Mouse (Mus musculus): ENCODE results near the gene Cfap99. TPM values are rescaled to one million over a fixed set of nuclear protein-coding genes. Genes with fewer than 3 reads are reported as not detected.

Gene Cfap99
- total RNA-seq, 4 experiments from 2014 or later, result 0.52 to 0.85 (median 0.74) TPM

GRCm38 (mm10) chr5:34276746-34277145 is 11.7 kb upstream of the Cfap99 start:
- no peak for DNase-seq (ENCODE audit: low spot score in 2 of 2)

DNA sequence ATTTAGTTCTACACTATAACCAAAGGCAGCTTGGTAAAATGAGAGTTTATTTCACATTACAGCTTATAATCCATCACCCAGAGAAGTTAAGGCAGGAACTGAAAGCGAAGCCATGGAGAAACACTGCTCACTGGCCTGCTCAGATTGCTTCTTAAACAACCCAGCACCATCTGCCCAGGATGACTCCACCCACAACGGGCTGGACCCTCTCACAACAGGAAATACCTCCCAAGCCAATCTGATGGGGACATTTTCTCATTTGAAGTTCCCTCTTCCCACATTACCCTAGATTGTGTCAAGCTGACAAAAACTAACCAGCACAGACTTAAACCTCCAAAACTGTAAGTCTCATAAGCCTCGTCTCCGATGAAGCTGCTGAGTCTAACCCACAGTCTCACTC is 10.3 kb upstream of the Cfap99 start:
- DNase-seq (ENCODE audit: low spot score in 2 of 2), result no peak

- no peak for DNase-seq (ENCODE audit: low spot score in 2 of 2)
These were observed 9.2 kb upstream of the Cfap99 start for GRCm38 (mm10) chr5:34279214-34279613.

DNA sequence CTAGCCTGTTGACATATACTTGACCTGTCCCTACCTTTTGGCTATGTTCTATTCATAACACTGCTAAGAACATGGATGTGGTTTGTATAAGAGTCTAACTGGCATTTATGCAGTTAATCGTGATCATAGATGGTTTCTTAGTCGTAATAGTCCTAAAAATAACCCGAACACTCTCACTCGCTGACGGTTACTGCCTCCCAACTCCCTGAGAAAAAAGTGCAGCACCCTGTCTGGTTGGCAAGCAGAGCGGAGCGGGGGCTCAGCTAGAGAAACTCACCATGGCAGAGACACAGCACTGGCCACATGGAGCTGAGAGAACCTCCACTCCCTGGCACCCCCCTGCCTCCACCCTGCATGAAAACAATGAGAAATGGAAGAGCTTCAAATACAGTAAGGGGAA is 7.4 kb upstream of the Cfap99 start:
- DNase-seq (ENCODE audit: low spot score in 2 of 2), result no peak

DNA sequence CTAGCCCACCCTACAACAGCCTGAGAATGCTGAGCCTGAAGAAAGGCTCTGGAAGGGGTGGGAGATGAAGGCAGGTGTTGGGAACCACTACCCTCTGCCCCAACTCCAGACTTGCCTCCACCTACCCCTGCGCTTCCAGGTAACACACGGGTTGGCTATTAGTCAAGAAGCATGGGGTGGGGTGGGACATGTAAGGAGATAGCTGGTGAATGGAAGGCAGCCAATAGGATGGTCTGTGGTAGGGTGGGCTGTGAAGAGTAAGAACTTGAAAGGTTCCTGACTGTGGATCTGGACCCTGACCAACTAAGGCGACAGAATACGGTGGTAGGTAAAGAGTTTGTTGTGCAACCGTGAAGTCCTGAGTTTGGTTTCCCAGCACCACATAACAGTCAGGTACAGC is 5.0 kb upstream of the Cfap99 start:
- DNase-seq (ENCODE audit: low spot score in 2 of 2), result no peak

DNA sequence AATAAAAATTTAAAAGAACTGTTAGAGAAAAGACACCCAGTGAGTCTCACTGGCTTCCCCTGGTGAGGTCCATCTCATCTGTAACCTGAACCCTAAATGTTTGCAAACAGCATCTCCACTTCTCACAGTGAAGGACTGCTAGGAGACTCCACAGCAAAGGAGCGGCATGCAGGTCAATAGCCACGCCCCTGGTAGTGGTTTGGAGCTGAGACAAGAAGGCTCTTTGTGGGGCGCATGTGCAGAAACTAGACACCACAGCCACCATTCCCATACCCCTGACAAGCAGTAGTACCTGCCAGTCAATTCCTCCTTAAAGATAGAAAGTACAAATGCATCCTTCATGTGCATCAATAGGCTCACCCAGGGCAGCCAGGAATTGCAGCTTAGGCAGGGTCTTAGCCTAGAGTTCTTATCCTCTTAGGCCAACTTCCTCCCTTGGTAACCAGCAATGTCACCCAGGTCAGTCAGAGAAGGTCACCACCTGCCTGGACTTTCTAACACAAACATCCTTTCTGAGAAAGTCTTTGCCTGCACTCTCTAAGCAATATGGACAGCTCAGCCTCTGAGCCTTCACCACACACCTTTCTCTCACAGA is 4.1 kb upstream of the Cfap99 start:
- DNase-seq (ENCODE audit: low spot score in 2 of 2), result no peak

- DNase-seq (ENCODE audit: low spot score in 2 of 2), result no peak
These were observed 3.1 kb upstream of the Cfap99 start for GRCm38 (mm10) chr5:34285285-34285684.

DNA sequence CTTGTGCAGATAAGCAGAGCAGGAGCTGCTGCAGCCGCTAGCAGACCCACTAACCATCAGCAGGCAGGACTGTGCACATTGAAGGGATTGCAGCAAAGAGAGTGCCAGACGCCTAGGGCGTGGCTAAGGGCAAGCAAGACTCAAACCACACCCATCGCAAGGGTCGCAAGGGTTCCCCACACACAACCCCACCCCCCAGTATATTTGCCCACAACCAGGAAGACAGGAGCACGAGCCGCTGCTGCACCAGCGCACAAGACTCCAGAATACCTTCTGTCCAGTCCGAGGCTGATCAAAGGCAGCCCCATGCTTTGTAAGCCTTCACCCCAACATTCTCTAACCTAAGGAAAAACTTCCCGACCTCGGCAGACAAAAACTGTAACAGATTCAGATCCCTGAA is 1.9 kb upstream of the Cfap99 start:
- no peak for DNase-seq (ENCODE audit: low spot score in 2 of 2)

GRCm38 (mm10) chr5:34287001-34287837 is 1.2 kb upstream of the Cfap99 start:
- no peak for DNase-seq (ENCODE audit: low spot score in 2 of 2)

DNA sequence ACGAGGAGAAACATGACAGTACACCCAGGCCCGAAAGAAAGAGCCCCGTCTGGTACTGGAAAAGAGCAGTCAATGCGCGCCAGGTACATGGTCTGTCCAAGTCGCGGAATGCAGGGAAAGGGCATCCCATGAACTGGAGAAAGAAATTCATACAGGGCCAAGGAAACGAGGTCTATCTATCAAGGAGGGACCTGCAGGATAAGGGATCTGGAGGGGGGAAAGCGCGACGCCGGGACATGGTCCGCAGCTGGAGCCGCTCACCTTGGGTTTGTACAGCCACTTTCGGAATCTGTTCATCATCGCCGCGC is 608 bp upstream of the Cfap99 start:
- no peak for DNase-seq (ENCODE audit: low spot score in 2 of 2)

DNA sequence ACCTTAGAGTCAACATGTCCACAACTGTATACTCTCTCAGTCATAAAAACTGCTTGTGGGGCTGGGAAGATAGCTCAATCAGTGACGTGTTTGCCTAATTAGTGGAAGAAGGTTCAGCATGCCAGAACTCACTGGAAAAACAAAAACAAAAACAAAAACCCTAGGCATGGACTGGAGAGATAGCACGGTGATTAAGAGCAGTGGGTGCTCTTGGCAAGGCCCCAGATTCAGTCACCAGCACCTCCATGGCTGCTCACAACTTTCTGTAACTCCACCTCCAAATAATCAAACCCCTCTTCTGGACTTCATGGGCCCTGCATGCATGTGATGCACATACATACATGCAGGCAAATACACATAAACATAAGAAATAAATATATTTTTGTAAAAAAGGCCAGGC is 886 bp downstream of the Cfap99 start:
- DNase-seq (ENCODE audit: low spot score in 2 of 2), result no peak

GRCm38 (mm10) chr5:34293363-34293762 is 5.0 kb downstream of the Cfap99 start:
- DNase-seq (ENCODE audit: low spot score in 2 of 2), result no peak

GRCm38 (mm10) chr5:34294696-34295095 is 6.3 kb downstream of the Cfap99 start:
- DNase-seq (ENCODE audit: low spot score in 2 of 2), result no peak

GRCm38 (mm10) chr5:34295141-34295540 is 6.7 kb downstream of the Cfap99 start:
- DNase-seq (ENCODE audit: low spot score in 2 of 2), result no peak

- no peak for DNase-seq (ENCODE audit: low spot score in 2 of 2)
These were observed 9.7 kb downstream of the Cfap99 start for GRCm38 (mm10) chr5:34298061-34298460.

GRCm38 (mm10) chr5:34298937-34299535 is 10.6 kb downstream of the Cfap99 start:
- no peak for DNase-seq (ENCODE audit: low spot score in 2 of 2)

DNA sequence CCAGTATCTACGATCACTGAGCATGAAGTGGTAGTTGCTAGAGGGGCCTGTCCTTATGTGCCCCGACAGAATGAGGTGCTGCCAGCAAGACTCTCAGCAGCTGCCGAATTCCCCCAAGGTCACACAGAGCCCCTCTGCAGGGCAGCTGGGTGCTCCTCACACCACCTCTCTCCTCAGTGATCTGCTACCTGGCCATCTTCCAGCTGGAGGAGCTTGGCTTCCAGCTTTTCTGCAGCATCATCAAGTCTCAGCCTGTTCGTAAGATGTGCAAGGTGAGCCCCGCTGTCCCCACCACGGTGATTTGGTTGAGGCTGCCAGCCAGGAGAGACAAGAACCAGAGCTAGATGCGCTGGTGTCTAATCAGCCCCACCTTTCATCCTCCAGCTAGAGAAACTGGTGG is 14.0 kb downstream of the Cfap99 start:
- no peak for DNase-seq (ENCODE audit: low spot score in 2 of 2)

GRCm38 (mm10) chr5:34309016-34309415 is 20.6 kb downstream of the Cfap99 start:
- DNase-seq (ENCODE audit: low spot score in 2 of 2), result no peak

DNA sequence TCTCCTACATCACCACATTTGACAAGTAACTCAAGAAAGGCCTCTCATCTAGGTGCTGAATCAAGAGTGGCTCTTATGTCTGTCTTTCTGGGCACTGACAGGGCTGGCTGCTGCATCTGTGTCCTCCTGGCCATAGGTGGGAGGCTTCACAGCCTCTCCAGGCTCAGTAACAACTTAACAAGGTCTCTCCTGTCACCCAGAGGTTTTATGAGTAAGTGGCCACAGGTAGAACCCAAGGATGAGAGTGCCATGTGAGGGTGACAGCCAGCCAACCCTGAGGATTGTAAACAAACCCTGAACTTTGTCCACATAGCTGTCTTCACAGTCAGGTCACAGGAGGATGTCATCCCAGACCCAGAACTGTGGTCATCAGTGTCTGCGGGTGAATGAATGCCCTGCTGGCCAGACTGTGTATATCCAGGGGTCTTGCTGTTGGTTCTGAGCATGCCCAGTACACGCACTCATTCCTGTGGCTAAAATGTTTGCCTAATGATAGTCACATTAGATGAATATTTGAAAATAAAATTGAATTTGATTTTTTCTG is 31.2 kb downstream of the Cfap99 start:
- DNase-seq (ENCODE audit: low spot score in 2 of 2), result no peak

DNA sequence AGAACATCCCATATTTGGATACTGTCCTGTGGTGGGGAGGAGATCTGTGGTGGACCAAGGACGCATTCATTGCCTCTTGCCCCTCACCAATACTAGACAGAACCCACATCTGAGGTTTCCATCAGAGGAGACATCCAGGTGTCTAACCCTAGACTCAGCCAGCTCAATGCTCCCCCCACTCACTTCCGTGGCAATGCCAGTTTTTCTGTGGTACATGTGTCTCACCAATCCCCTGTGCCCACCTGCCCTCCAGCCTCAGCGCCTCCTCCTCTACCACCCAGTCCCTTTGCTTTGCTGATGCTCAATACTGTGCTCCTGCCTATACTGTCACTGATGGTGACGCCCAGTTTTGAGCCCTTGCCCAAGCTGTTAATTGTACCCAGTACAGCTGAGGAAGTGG is 32.8 kb downstream of the Cfap99 start:
- DNase-seq (ENCODE audit: low spot score in 2 of 2), result no peak

GRCm38 (mm10) chr5:34325286-34325685 is 36.9 kb downstream of the Cfap99 start:
- DNase-seq (ENCODE audit: low spot score in 2 of 2), result no peak

- no peak for DNase-seq (ENCODE audit: low spot score in 2 of 2)
These were observed 37.9 kb downstream of the Cfap99 start for GRCm38 (mm10) chr5:34326249-34326691.
